Mouse (Mus musculus) lung, postnatal 0 days (tissue): ENCODE data around the gene Wscd1.

Experiments
- CTCF ChIP-seq: IDR thresholded peaks from 2 replicates; pipeline ENCODE4 v1.5.1; 2016; ENCODE audit warnings: antibody characterized with exemption, mild to moderate bottlenecking
- EP300 ChIP-seq: IDR thresholded peaks from 2 replicates; pipeline ENCODE4 v1.6.1; 2016; ENCODE audit warnings: antibody characterized with exemption, mild to moderate bottlenecking, control low read depth

DNA sequence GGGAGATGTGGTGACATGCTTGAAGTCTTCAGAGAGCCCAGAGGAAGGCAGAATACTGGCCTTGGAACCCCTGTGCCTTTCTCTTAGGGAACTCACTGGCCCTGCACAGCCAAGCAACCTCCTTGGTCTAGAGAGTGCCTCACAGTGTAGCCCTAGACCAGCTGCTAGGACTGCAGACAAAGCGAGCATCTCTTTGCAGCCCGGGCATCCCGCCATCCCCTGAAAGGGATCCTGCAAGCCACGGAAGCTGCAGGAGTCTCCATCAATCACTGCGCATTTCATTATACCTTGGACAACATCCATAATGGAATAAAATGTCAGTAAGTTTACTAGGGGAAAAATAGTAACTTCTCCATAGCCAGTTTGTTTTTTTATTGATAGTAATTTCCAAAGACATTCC is 13.4 kb downstream of the Wscd1 start:
- no peak for TF ChIP-seq EP300
- TF ChIP-seq CTCF = no peak
